Mouse (Mus musculus) cortical plate, adult 2 months (tissue): ENCODE results near the gene Fbxo2.

ENCODE experiments used
- CTCF ChIP-seq: fragments of 200-500 bp; IDR thresholded peaks from 2 replicates; pipeline ENCODE4 v1.5.1; 2011; ENCODE audit warnings: mild to moderate bottlenecking, control low read depth, low read length; ENCODE audit not compliant: insufficient read depth; ENCODE audit errors: extremely low read depth
- POLR2A ChIP-seq: fragments of 200-500 bp; IDR thresholded peaks from 2 replicates; pipeline ENCODE4 v1.6.1; 2011; ENCODE audit warnings: mild to moderate bottlenecking, low read length, control low read depth; ENCODE audit not compliant: insufficient read depth; ENCODE audit errors: extremely low read depth

DNA sequence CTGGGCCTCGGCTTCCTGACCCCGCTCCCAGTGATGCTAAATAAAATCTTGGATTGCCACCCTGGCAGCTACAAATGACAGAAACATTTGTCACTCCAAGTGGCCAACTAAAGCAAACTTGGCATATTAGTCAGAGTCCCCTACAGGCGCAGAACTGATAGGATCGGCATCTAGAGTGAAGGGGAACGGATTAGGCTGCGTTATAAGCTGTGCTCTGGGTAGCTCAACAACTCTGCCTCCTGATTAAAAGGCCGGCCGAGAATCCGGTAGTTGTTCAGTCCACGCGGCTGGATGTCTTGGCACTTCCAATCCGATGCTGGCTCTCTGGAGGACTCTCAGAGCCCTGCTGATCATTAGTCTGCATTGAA lies 14.1 kb downstream of the Fbxo2 start:
- TF ChIP-seq CTCF, result no peak
- no peak for TF ChIP-seq POLR2A
